Mouse (Mus musculus) kidney, postnatal 4 days (tissue): ENCODE measurements at regions not wholly inside any gene's neighbourhood (a gene's known extent, or its start where the extent isn't known, plus 50 kb on each side); places are given as distances from the start of the nearest gene placed in this dataset.

Experiments used
- DNase-seq, 2 experiments: peaks; one replicate each; pipeline ENCODE4 v3.0.0; 2021; ENCODE audit warnings: mixed read lengths in 2 of 2

- peak; percentile 41 to 49 for DNase-seq
These were observed 578.4 kb downstream of the Nsun3 start for GRCm38 (mm10) chr16:62208191-62208590.

- no peak for DNase-seq
These were observed 603.6 kb downstream of the Nsun3 start for GRCm38 (mm10) chr16:62182988-62183387.
